Mouse (Mus musculus): ENCODE measurements around the gene Pea15a. TPM values are rescaled to one million over a fixed set of nuclear protein-coding genes. Genes with fewer than 3 reads are reported as not detected.
A peak's percentile ranks its signal among the peaks of the same experiment; 100 is the strongest.

Pea15a gene
- total RNA-seq, 2 experiments from 2014 or later = 111 to 121 TPM

- no peak for DNase-seq
- intact Hi-C loops (cut with DNase I) = no loop called here
These were observed 23.5 kb downstream of the Pea15a start for GRCm38 (mm10) chr1:172183056-172183455.

- intact Hi-C loops (cut with DNase I) = no loop called here
- DNase-seq = no peak
These were observed 24.8 kb downstream of the Pea15a start for GRCm38 (mm10) chr1:172181777-172182176.

GRCm38 (mm10) chr1:172180881-172181280, 25.7 kb downstream of the Pea15a start:
- DNase-seq = peak in 1 of 2 experiments; percentile 33
- intact Hi-C loops (cut with DNase I) = no loop called here

GRCm38 (mm10) chr1:172179102-172179501, 27.5 kb downstream of the Pea15a start:
- no peak for DNase-seq
- intact Hi-C loops (cut with DNase I) = no loop called here

GRCm38 (mm10) chr1:172177791-172178190, 28.8 kb downstream of the Pea15a start:
- intact Hi-C loops (cut with DNase I) = no loop called here
- DNase-seq = no peak

GRCm38 (mm10) chr1:172173181-172173580, 33.4 kb downstream of the Pea15a start:
- DNase-seq = no peak
- intact Hi-C loops (cut with DNase I) = loop anchor here (2.0 kb wide), 1 partner anchor 44 kb away; no protein-coding TSS in a partner anchor

- DNase-seq = no peak
- intact Hi-C loops (cut with DNase I) = loop anchor here (2.0 kb wide), 1 partner anchor 44 kb away; no protein-coding TSS in a partner anchor
These were observed 34.2 kb downstream of the Pea15a start for GRCm38 (mm10) chr1:172172381-172172780.

GRCm38 (mm10) chr1:172169809-172170208, 36.8 kb downstream of the Pea15a start:
- intact Hi-C loops (cut with DNase I) = no loop called here
- DNase-seq = no peak

- DNase-seq = no peak
- intact Hi-C loops (cut with DNase I) = no loop called here
These were observed 38.7 kb downstream of the Pea15a start for GRCm38 (mm10) chr1:172167911-172168310.

GRCm38 (mm10) chr1:172162959-172163358, 43.6 kb downstream of the Pea15a start:
- DNase-seq = no peak
- intact Hi-C loops (cut with DNase I) = loop anchor here (1.0 kb wide), 2 partner anchors 84 to 147 kb away; no protein-coding TSS in a partner anchor

GRCm38 (mm10) chr1:172162009-172162408, 44.6 kb downstream of the Pea15a start:
- intact Hi-C loops (cut with DNase I) = loop anchor here (1.0 kb wide), 2 partner anchors 85 to 148 kb away; no protein-coding TSS in a partner anchor
- peak; percentile 50 to 55 for DNase-seq

- intact Hi-C loops (cut with DNase I) = no loop called here
- DNase-seq = no peak
These were observed 46.1 kb downstream of the Pea15a start for GRCm38 (mm10) chr1:172160508-172160907.

GRCm38 (mm10) chr1:172159970-172160369, 46.6 kb downstream of the Pea15a start:
- no peak for DNase-seq
- intact Hi-C loops (cut with DNase I) = no loop called here

GRCm38 (mm10) chr1:172155518-172155917, 51.1 kb downstream of the Pea15a start:
- DNase-seq = no peak
- intact Hi-C loops (cut with DNase I) = no loop called here

- intact Hi-C loops (cut with DNase I) = no loop called here
- no peak for DNase-seq
These were observed 52.1 kb downstream of the Pea15a start for GRCm38 (mm10) chr1:172154536-172154935.

- DNase-seq = peak in 1 of 2 experiments; percentile 30
- intact Hi-C loops (cut with DNase I) = loop anchor here (5.0 kb wide), 1 partner anchor 98 kb away; no protein-coding TSS in a partner anchor
These were observed 57.4 kb downstream of the Pea15a start for GRCm38 (mm10) chr1:172148955-172149815.

GRCm38 (mm10) chr1:172148279-172148954, 58.2 kb downstream of the Pea15a start:
- DNase-seq = peak; percentile 63
- intact Hi-C loops (cut with DNase I) = loop anchor here (5.0 kb wide), 1 partner anchor 99 kb away; no protein-coding TSS in a partner anchor

- peak; percentile 99 for DNase-seq
- intact Hi-C loops (cut with DNase I) = loop anchor here (5.0 kb wide), 1 partner anchor 99 kb away; no protein-coding TSS in a partner anchor
These were observed 58.7 kb downstream of the Pea15a start, which contains the start of gene Dcaf8 for GRCm38 (mm10) chr1:172147835-172148278. Dcaf8 (plus strand) TSS chr1:172148084.

Measured in heart, postnatal 10 days (tissue).